Mouse (Mus musculus) midbrain, embryonic 13.5 days (tissue): ENCODE measurements around the gene Edem2. TPM values are rescaled to one million over a fixed set of nuclear protein-coding genes. Genes with fewer than 3 reads are reported as not detected.
"Not testable (repeated sequence)": the region's sequence is repeated elsewhere in the genome, so short reads cannot be mapped to it uniquely, and the experiment has no call there.

Source experiments
- ATAC-seq: fragments of 200-750 bp; cut with Nextera tagmentation; 2 replicates; pipeline ENCODE4 v1.8.0; 2017; ENCODE audit warnings: mild to moderate bottlenecking, moderate TSS enrichment, moderate library complexity
- H3K27ac ChIP-seq: fragments of 300-500 bp; sonication (generic); 2 replicates; pipeline ENCODE4 v1.5.1; 2015; ENCODE audit warnings: inconsistent platforms, mild to moderate bottlenecking, moderate library complexity
- H3K27me3 ChIP-seq: fragments of 300-500 bp; sonication (generic); 2 replicates; pipeline ENCODE4 v1.6.1; 2015; ENCODE audit warnings: mild to moderate bottlenecking, inconsistent platforms
- H3K36me3 ChIP-seq: fragments of 300-500 bp; sonication (generic); 2 replicates; pipeline ENCODE4 v1.6.1; 2015; ENCODE audit warnings: mild to moderate bottlenecking, inconsistent platforms
- H3K4me1 ChIP-seq: fragments of 300-500 bp; sonication (generic); replicated peaks from 2 replicates; pipeline ENCODE4 v1.6.1; 2015; ENCODE audit warnings: inconsistent platforms
- H3K4me2 ChIP-seq: fragments of 300-500 bp; sonication (generic); replicated peaks from 2 replicates; pipeline ENCODE4 v1.6.1; 2015; ENCODE audit warnings: moderate library complexity, mild to moderate bottlenecking, inconsistent platforms
- H3K4me3 ChIP-seq: fragments of 300-500 bp; sonication (generic); replicated peaks from 2 replicates; pipeline ENCODE4 v1.5.1; 2015; ENCODE audit warnings: mild to moderate bottlenecking, inconsistent platforms
- H3K9ac ChIP-seq: fragments of 300-500 bp; sonication (generic); replicated peaks from 2 replicates; pipeline ENCODE4 v1.6.1; 2015; ENCODE audit warnings: mild to moderate bottlenecking, inconsistent platforms
- H3K9me3 ChIP-seq: fragments of 300-500 bp; sonication (generic); 2 replicates; pipeline ENCODE4 v1.6.1; 2016; ENCODE audit warnings: mild to moderate bottlenecking, inconsistent platforms
- WGBS: fragments of 180-500 bp; shearing (Covaris S2); methylation state at CpG from one replicate; pipeline ENCODE4 v1.1.7; 2015; 5-methylcytosine and 5-hydroxymethylcytosine counted together
- polyA plus RNA-seq: library from polyadenylated mRNA; unstranded; fragments of >200 nt; fragmentation: Nextera tagmentation; extraction: Ambion mirVana; gene quantifications from 2 replicates; pipeline ENCODE4 v1.2.1, GENCODE M21; 2015

The Edem2 gene
- polyA plus RNA-seq, 1 experiment from 2014 or later, result 46.1 TPM

DNA sequence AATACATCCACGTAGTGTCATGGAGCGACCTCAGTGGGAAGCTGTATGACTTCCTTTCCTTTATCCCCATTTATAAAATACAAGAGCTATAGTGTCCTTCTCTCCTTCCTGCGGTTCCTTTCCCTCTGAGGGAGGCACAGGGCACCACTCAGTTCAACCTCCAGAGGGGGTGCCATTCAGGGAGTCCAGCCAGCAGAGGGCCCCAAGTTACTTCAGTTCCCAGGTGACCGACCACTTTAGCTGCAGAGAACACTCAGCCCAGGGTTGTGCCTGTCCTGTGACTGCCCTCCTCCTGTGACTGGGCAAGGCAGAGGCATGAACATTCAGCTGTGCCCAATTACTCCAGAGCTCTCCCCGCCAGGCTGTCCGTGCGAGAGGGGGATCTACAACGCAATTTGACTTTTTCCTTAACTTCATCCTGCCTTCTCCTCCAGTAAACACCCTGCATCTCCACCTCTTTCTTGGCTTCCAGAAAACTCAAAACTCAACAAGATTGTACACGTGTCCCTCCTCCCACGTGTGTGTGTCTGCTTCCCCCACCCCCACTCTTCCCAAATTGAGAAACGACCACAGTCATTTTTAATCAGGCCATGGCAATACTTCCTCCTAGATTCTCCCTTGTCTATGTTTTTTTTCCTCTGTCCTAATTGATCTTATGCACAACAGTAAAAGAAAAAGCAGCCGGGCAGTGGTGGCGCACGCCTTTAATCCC lies 27.7 kb upstream of the Edem2 start:
- ATAC-seq, result no peak
- H3K36me3 ChIP-seq, result no peaks in the 10 kb centered on the region
- WGBS, result 64% methylated on average over 14 of the region's 14 CpGs

GRCm38 (mm10) chr2:155755746-155756145 lies 26.5 kb upstream of the Edem2 start:
- WGBS, result 4% methylated on average over 1 of the region's 1 CpGs
- H3K9me3 ChIP-seq, result no peaks in the 10 kb centered on the region

More for the DNA sequence above, 27.7 kb upstream of the Edem2 start:
- no peak overlapping the region for H3K27ac ChIP-seq
- H3K4me3 ChIP-seq, result no peak overlapping the region
- no peak overlapping the region for H3K4me2 ChIP-seq
- no peaks in the 10 kb centered on the region for H3K9me3 ChIP-seq
- no peaks in the 10 kb centered on the region for H3K27me3 ChIP-seq
- no peaks in the 10 kb centered on the region for H3K4me1 ChIP-seq
- no peak overlapping the region for H3K9ac ChIP-seq

GRCm38 (mm10) chr2:155751014-155751786 lies 21.9 kb upstream of the Edem2 start, which contains the start of gene Procr:
Gene Procr (plus strand): TSS chr2:155751117.
- H3K4me1 ChIP-seq, result peaks cover 7% of the 10 kb centered on the region
- 4% methylated on average over 25 of the region's 25 CpGs for WGBS
- peak within 1 kb of the TSS; percentile 52 for H3K4me2 ChIP-seq
- peak within 1 kb of the TSS; percentile 29 for H3K4me3 ChIP-seq
- H3K9ac ChIP-seq, result peak within 1 kb of the TSS; percentile 57
- ATAC-seq, result no peak
- no peaks in the 10 kb centered on the region for H3K36me3 ChIP-seq
- H3K27ac ChIP-seq, result no peak within 1 kb of the TSS
- H3K27me3 ChIP-seq, result peaks cover 13% of the 10 kb centered on the region
- H3K9me3 ChIP-seq, result no peaks in the 10 kb centered on the region

More at GRCm38 (mm10) chr2:155755746-155756145, 26.5 kb upstream of the Edem2 start:
- Histone ChIP-seq H3K4me1 (peaks cover 6% of the 10 kb centered on the region), H3K9ac (no peak overlapping the region), H3K4me3 (no peak overlapping the region), H3K4me2 (no peak overlapping the region), H3K27ac (no peak overlapping the region), H3K36me3 (no peaks in the 10 kb centered on the region), H3K27me3 (peaks cover 11% of the 10 kb centered on the region)
- ATAC-seq, result no peak

GRCm38 (mm10) chr2:155749394-155749793 lies 20.1 kb upstream of the Edem2 start:
- WGBS, result 90% methylated on average over 4 of the region's 4 CpGs
- H3K27me3 ChIP-seq, result peaks cover 13% of the 10 kb centered on the region
- no peaks in the 10 kb centered on the region for H3K9me3 ChIP-seq
- no peaks in the 10 kb centered on the region for H3K36me3 ChIP-seq
- H3K4me1 ChIP-seq, result peaks cover 7% of the 10 kb centered on the region
- H3K4me2 ChIP-seq, result no peak overlapping the region
- ATAC-seq, result no peak
- H3K4me3 ChIP-seq, result no peak overlapping the region
- H3K27ac ChIP-seq, result no peak overlapping the region
- no peak overlapping the region for H3K9ac ChIP-seq

- 66% methylated on average over 3 of the region's 3 CpGs for WGBS
- no peak overlapping the region for H3K27ac ChIP-seq
- H3K4me1 ChIP-seq, result no peaks in the 10 kb centered on the region
Observed at GRCm38 (mm10) chr2:155745487-155745886, 16.2 kb upstream of the Edem2 start.

GRCm38 (mm10) chr2:155743351-155743750 lies 14.1 kb upstream of the Edem2 start:
- Histone ChIP-seq H3K4me1 (no peaks in the 10 kb centered on the region), H3K27ac (no peak overlapping the region), H3K36me3 (no peaks in the 10 kb centered on the region), H3K4me2 (no peak overlapping the region), H3K27me3 (no peaks in the 10 kb centered on the region), H3K4me3 (no peak overlapping the region), H3K9ac (no peak overlapping the region), H3K9me3 (no peaks in the 10 kb centered on the region)
- no peak for ATAC-seq
- WGBS, result 91% methylated on average over 9 of the region's 9 CpGs

More at GRCm38 (mm10) chr2:155745487-155745886, 16.2 kb upstream of the Edem2 start:
- Histone ChIP-seq H3K36me3 (no peaks in the 10 kb centered on the region), H3K4me3 (no peak overlapping the region), H3K27me3 (no peaks in the 10 kb centered on the region), H3K4me2 (no peak overlapping the region), H3K9me3 (no peaks in the 10 kb centered on the region), H3K9ac (no peak overlapping the region)
- ATAC-seq, result no peak

DNA sequence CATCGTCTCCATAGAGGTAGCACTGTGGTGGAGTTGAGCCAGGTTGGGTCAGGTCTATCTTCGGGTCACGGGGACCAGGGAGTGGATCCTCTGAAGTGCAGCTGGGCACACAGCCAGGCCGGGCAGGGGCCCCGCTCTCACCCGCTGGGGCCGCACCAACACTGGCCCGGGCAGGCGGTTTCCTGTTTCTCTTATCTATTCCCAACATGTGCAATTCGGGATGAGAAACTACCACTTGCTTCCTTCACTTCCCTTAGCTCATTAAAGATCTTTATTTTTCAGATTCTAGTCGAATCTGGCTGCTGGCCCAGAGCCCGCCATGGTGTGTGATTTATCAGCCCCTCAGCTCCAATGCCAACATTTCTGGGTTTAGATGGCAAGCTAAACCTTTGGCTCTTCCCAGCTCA lies 13.7 kb upstream of the Edem2 start:
- no peak overlapping the region for H3K4me3 ChIP-seq
- H3K27ac ChIP-seq, result no peak overlapping the region
- WGBS, result 86% methylated on average over 12 of the region's 12 CpGs
- H3K36me3 ChIP-seq, result no peaks in the 10 kb centered on the region
- H3K27me3 ChIP-seq, result no peaks in the 10 kb centered on the region
- no peak overlapping the region for H3K9ac ChIP-seq
- H3K9me3 ChIP-seq, result no peaks in the 10 kb centered on the region
- H3K4me2 ChIP-seq, result no peak overlapping the region
- no peaks in the 10 kb centered on the region for H3K4me1 ChIP-seq
- no peak for ATAC-seq

DNA sequence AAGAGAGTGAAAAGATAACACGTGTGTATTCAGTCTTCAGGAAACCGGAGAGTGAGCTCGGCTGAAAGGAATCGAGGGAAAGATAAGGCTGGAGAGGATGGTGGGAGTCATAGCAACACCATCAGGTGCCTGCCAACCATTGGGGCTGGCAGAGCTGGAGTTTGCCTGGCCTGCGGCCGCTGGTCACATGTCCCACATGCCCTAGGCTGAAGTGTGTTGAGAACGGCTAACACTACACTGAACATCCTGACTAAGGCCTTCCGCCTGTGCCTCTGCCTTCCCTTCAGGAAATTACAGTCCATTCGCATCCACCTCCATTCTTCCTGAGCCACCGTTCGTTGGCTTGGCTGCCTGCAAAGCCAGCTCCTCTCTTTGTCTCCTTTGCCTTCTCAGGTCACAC lies 12.9 kb upstream of the Edem2 start:
- Histone ChIP-seq H3K9ac (no peak overlapping the region), H3K4me3 (no peak overlapping the region), H3K4me1 (no peaks in the 10 kb centered on the region), H3K27me3 (no peaks in the 10 kb centered on the region), H3K36me3 (no peaks in the 10 kb centered on the region), H3K4me2 (no peak overlapping the region), H3K27ac (no peak overlapping the region), H3K9me3 (no peaks in the 10 kb centered on the region)
- 84% methylated on average over 11 of the region's 11 CpGs for WGBS
- ATAC-seq, result no peak

DNA sequence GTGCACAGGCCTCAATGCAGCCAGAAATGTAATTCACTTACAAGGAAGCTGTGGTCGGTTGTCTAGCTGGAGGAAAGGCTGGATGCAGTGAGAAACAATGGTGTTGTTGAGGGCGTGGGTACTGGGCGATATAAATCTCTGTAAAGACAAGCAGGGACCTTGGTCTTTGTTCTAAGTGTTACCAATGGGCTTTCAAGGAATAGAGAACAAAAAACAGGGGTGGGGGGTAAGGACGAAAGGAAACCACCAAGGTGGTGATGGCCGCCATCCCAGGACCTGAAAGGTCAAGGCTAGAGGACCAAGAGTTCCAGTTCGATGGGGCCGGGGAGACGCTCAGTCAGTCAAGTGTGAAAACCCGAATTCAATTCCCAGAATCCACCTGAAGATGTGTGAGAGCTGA lies 8.5 kb upstream of the Edem2 start:
- H3K4me1 ChIP-seq, result no peaks in the 10 kb centered on the region
- H3K9ac ChIP-seq, result no peak overlapping the region
- no peak overlapping the region for H3K27ac ChIP-seq
- H3K9me3 ChIP-seq, result no peaks in the 10 kb centered on the region
- no peaks in the 10 kb centered on the region for H3K36me3 ChIP-seq
- no peak for ATAC-seq
- no peaks in the 10 kb centered on the region for H3K27me3 ChIP-seq
- no peak overlapping the region for H3K4me2 ChIP-seq
- no peak overlapping the region for H3K4me3 ChIP-seq
- 68% methylated on average over 9 of the region's 9 CpGs for WGBS

GRCm38 (mm10) chr2:155736936-155737335 lies 7.7 kb upstream of the Edem2 start:
- Histone ChIP-seq H3K9ac (no peak overlapping the region), H3K4me3 (no peak overlapping the region), H3K4me1 (no peaks in the 10 kb centered on the region), H3K27me3 (no peaks in the 10 kb centered on the region), H3K4me2 (no peak overlapping the region), H3K36me3 (no peaks in the 10 kb centered on the region), H3K27ac (no peak overlapping the region), H3K9me3 (no peaks in the 10 kb centered on the region)
- 85% methylated on average over 6 of the region's 6 CpGs for WGBS
- no peak for ATAC-seq

GRCm38 (mm10) chr2:155735766-155736165 lies 6.5 kb upstream of the Edem2 start, which contains the start of gene Gm17581:
Gene Gm17581 (minus strand): TSS chr2:155735866.
- not testable (repeated sequence) for H3K9me3 ChIP-seq, H3K27me3 ChIP-seq, H3K4me2 ChIP-seq, H3K9ac ChIP-seq, H3K36me3 ChIP-seq, H3K4me3 ChIP-seq, H3K4me1 ChIP-seq, H3K27ac ChIP-seq, ATAC-seq
- 85% methylated on average over 5 of the region's 5 CpGs for WGBS

GRCm38 (mm10) chr2:155735080-155735479 lies 5.8 kb upstream of the Edem2 start:
- Histone ChIP-seq H3K4me2 (no peak overlapping the region), H3K9me3 (no peaks in the 10 kb centered on the region), H3K9ac (no peak overlapping the region), H3K4me3 (no peak overlapping the region), H3K36me3 (no peaks in the 10 kb centered on the region), H3K27me3 (no peaks in the 10 kb centered on the region), H3K4me1 (no peaks in the 10 kb centered on the region), H3K27ac (no peak overlapping the region)
- 94% methylated on average over 5 of the region's 5 CpGs for WGBS
- ATAC-seq, result no peak
